Mouse (Mus musculus) ovary, adult 18-20 months (tissue): ENCODE measurements around the gene Sart3.

ENCODE experiments used
- DNase-seq: peaks from one replicate; pipeline ENCODE4 v3.0.0; 2022; ENCODE audit warnings: low spot score, mixed read lengths

Sart3 gene

GRCm38 (mm10) chr5:113724446-113724845, 47.9 kb downstream of the Sart3 start, which contains the start of gene 1700069L16Rik:
TSS of gene 1700069L16Rik (minus strand) at chr5:113724772.
- DNase-seq, result no peak

GRCm38 (mm10) chr5:113723567-113724237, 48.6 kb downstream of the Sart3 start:
- no peak for DNase-seq

- DNase-seq, result no peak
Measured at GRCm38 (mm10) chr5:113722224-113723013, 49.9 kb downstream of the Sart3 start.

- DNase-seq, result no peak
Measured at GRCm38 (mm10) chr5:113719221-113719661, 53.1 kb downstream of the Sart3 start.

GRCm38 (mm10) chr5:113716581-113717388, 55.5 kb downstream of the Sart3 start:
- DNase-seq, result no peak

- no peak for DNase-seq
Measured at GRCm38 (mm10) chr5:113712861-113713260, 59.4 kb downstream of the Sart3 start.

- DNase-seq, result no peak
Measured at GRCm38 (mm10) chr5:113703803-113704585, 68.3 kb downstream of the Sart3 start.

- DNase-seq, result no peak
Measured at GRCm38 (mm10) chr5:113700388-113701023, 71.8 kb downstream of the Sart3 start.

- no peak for DNase-seq
Measured at GRCm38 (mm10) chr5:113694415-113694814, 77.9 kb downstream of the Sart3 start.

GRCm38 (mm10) chr5:113694000-113694399, 78.3 kb downstream of the Sart3 start:
- DNase-seq, result no peak

- DNase-seq, result no peak
Measured at GRCm38 (mm10) chr5:113693196-113693755, 79.0 kb downstream of the Sart3 start.
